Mouse (Mus musculus) neural tube, embryonic 12.5 days (tissue): ENCODE results near the gene Itga9. TPM values are rescaled to one million over a fixed set of nuclear protein-coding genes. Genes with fewer than 3 reads are reported as not detected.

Experiments
- ATAC-seq: fragments of 200-750 bp; cut with Nextera tagmentation; 2 replicates; pipeline ENCODE4 v1.8.0; 2017; ENCODE audit warnings: low read depth, mild to moderate bottlenecking, moderate TSS enrichment, moderate library complexity; ENCODE audit not compliant: low FRiP score
- H3K27ac ChIP-seq: fragments of 300-500 bp; sonication (generic); 2 replicates; pipeline ENCODE4 v1.5.1; 2016
- H3K27me3 ChIP-seq: fragments of 300-500 bp; sonication (generic); replicated peaks from 2 replicates; pipeline ENCODE4 v1.6.1; 2016; ENCODE audit warnings: mild to moderate bottlenecking
- H3K36me3 ChIP-seq: fragments of 300-500 bp; sonication (generic); 2 replicates; pipeline ENCODE4 v1.6.1; 2016; ENCODE audit warnings: mild to moderate bottlenecking
- H3K4me1 ChIP-seq: fragments of 300-500 bp; sonication (generic); 2 replicates; pipeline ENCODE4 v1.6.1; 2016
- H3K4me2 ChIP-seq: fragments of 300-500 bp; sonication (generic); replicated peaks from 2 replicates; pipeline ENCODE4 v1.6.1; 2016; ENCODE audit warnings: mild to moderate bottlenecking
- H3K4me3 ChIP-seq: fragments of 300-500 bp; sonication (generic); 2 replicates; pipeline ENCODE4 v1.5.1; 2016
- H3K9ac ChIP-seq: fragments of 300-500 bp; sonication (generic); 2 replicates; pipeline ENCODE4 v1.6.1; 2016; ENCODE audit warnings: mild to moderate bottlenecking
- H3K9me3 ChIP-seq: fragments of 300-500 bp; sonication (generic); 2 replicates; pipeline ENCODE4 v1.6.1; 2016; ENCODE audit warnings: mild to moderate bottlenecking
- WGBS: fragments of 180-500 bp; shearing (Covaris S2); methylation state at CpG from one replicate; pipeline ENCODE4 v1.1.7; 2016; 5-methylcytosine and 5-hydroxymethylcytosine counted together
- polyA plus RNA-seq: library from polyadenylated mRNA; unstranded; fragments of >200 nt; fragmentation: Nextera tagmentation; extraction: Ambion mirVana; gene quantifications from 2 replicates; pipeline ENCODE4 v1.2.1, GENCODE M21; 2016

The Itga9 gene
- polyA plus RNA-seq, 1 experiment from 2014 or later: 9.4 TPM

GRCm38 (mm10) chr9:118701791-118702190 is 95.3 kb downstream of the Itga9 start:
- Histone ChIP-seq H3K27me3 (no peaks in the 10 kb centered on the region), H3K36me3 (no peaks in the 10 kb centered on the region), H3K4me2 (no peak overlapping the region), H3K9me3 (no peaks in the 10 kb centered on the region), H3K9ac (no peak overlapping the region), H3K4me3 (no peak overlapping the region), H3K27ac (no peak overlapping the region), H3K4me1 (peaks cover 6% of the 10 kb centered on the region; the same call in 1 of the 2 replicates)
- whole genome bisulfite sequencing: 90% methylated on average over 2 of the region's 2 CpGs
- ATAC-seq: no peak

DNA sequence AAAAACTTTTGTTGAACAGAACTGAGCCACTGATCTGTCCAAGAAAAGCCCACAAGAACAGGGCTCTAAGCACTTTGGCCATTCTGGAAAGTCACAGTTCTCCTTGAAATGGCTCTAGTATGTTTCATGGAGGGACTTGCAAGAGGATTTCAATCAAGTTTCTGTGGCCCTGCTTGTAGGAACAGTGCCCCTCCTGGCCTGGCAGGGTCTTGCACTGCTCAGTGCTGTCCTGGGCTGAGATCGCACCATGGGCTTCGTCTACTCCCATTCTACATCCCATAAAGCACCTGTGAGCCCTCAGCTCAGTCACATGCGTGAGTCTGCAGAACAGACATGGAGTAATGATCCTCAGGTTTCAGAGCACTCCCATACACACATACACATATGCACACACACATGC is 96.7 kb downstream of the Itga9 start:
- no peak overlapping the region for H3K27ac ChIP-seq
- H3K4me3 ChIP-seq: no peak overlapping the region
- no peak overlapping the region for H3K9ac ChIP-seq
- no peaks in the 10 kb centered on the region for H3K36me3 ChIP-seq
- ATAC-seq: no peak
- no peak overlapping the region for H3K4me2 ChIP-seq
- H3K27me3 ChIP-seq: no peaks in the 10 kb centered on the region
- 91% methylated on average over 3 of the region's 3 CpGs for WGBS
- H3K9me3 ChIP-seq: no peaks in the 10 kb centered on the region
- H3K4me1 ChIP-seq: peaks cover 6% of the 10 kb centered on the region; the same call in 1 of the 2 replicates

DNA sequence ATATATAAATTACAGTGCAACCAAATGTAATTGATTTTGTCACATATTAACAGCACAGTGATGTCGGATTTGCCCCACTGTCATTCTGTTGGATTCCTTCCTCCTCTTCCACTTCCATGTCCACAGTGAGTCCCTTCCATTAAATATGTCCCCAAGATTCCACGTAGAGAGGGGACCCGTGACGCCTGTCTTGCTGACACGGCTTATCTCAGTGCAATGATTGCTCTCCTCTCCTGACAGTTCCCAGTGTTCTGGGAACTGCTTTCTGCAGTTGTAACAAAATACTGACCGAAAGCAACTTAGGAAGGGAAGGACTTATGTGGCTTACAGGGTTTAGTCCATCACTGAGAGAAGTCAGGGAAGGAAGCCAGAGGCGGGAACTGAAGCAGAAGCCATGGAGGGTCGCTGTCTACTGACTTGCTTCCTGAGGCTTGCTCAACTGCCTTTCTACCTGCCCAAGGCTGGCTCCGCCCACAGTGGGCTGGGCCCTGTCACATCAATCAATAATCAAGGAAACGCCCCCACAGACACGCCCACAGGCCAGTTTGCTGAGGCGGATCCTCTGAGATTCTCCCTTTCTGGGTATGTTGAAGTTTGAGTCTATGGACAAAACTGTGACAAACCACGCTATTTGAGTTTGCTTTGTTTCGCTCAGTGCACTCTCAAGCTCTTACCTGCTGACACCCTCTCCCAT is 99.0 kb downstream of the Itga9 start:
- no peak overlapping the region for H3K27ac ChIP-seq
- H3K36me3 ChIP-seq: no peaks in the 10 kb centered on the region
- no peaks in the 10 kb centered on the region for H3K27me3 ChIP-seq
- WGBS: 59% methylated on average over 14 of the region's 14 CpGs
- no peak overlapping the region for H3K4me3 ChIP-seq
- H3K4me1 ChIP-seq: peaks cover 6% of the 10 kb centered on the region; the same call in 1 of the 2 replicates
- H3K9me3 ChIP-seq: no peaks in the 10 kb centered on the region
- no peak overlapping the region for H3K4me2 ChIP-seq
- no peak overlapping the region for H3K9ac ChIP-seq
- ATAC-seq: no peak

GRCm38 (mm10) chr9:118706176-118706975 is 99.9 kb downstream of the Itga9 start:
- H3K4me2 ChIP-seq: no peak overlapping the region
- H3K4me3 ChIP-seq: no peak overlapping the region
- WGBS: 78% methylated on average over 18 of the region's 18 CpGs
- H3K27me3 ChIP-seq: no peaks in the 10 kb centered on the region
- peaks cover 4% of the 10 kb centered on the region; the same call in 1 of the 2 replicates for H3K4me1 ChIP-seq
- no peak overlapping the region for H3K9ac ChIP-seq
- H3K36me3 ChIP-seq: no peaks in the 10 kb centered on the region
- no peaks in the 10 kb centered on the region for H3K9me3 ChIP-seq
- ATAC-seq: no peak
- no peak overlapping the region for H3K27ac ChIP-seq

- no peak for ATAC-seq
- 70% methylated on average over 9 of the region's 9 CpGs for WGBS
- Histone ChIP-seq H3K4me2 (no peak overlapping the region), H3K9ac (no peak overlapping the region), H3K4me3 (no peak overlapping the region), H3K4me1 (no peaks in the 10 kb centered on the region), H3K27ac (no peak overlapping the region), H3K9me3 (no peaks in the 10 kb centered on the region), H3K27me3 (no peaks in the 10 kb centered on the region), H3K36me3 (no peaks in the 10 kb centered on the region)
Observed at GRCm38 (mm10) chr9:118710625-118711024, 104.1 kb downstream of the Itga9 start.

- H3K27ac ChIP-seq: no peak overlapping the region
- H3K4me2 ChIP-seq: no peak overlapping the region
- WGBS: 92% methylated on average over 11 of the region's 11 CpGs
- H3K27me3 ChIP-seq: no peaks in the 10 kb centered on the region
- no peak overlapping the region for H3K4me3 ChIP-seq
- no peaks in the 10 kb centered on the region for H3K36me3 ChIP-seq
- no peak for ATAC-seq
- H3K4me1 ChIP-seq: no peaks in the 10 kb centered on the region
- no peak overlapping the region for H3K9ac ChIP-seq
- no peaks in the 10 kb centered on the region for H3K9me3 ChIP-seq
Observed at GRCm38 (mm10) chr9:118711749-118712148, 105.3 kb downstream of the Itga9 start.

GRCm38 (mm10) chr9:118713515-118713914 is 107.0 kb downstream of the Itga9 start:
- no peaks in the 10 kb centered on the region for H3K4me1 ChIP-seq
- H3K9me3 ChIP-seq: no peaks in the 10 kb centered on the region
- ATAC-seq: no peak
- H3K9ac ChIP-seq: no peak overlapping the region
- H3K4me3 ChIP-seq: no peak overlapping the region
- H3K4me2 ChIP-seq: no peak overlapping the region
- H3K36me3 ChIP-seq: no peaks in the 10 kb centered on the region
- H3K27ac ChIP-seq: no peak overlapping the region
- 89% methylated on average over 8 of the region's 8 CpGs for WGBS
- no peaks in the 10 kb centered on the region for H3K27me3 ChIP-seq

- 84% methylated on average over 5 of the region's 5 CpGs for WGBS
- no peak overlapping the region for H3K27ac ChIP-seq
- H3K36me3 ChIP-seq: no peaks in the 10 kb centered on the region
- no peaks in the 10 kb centered on the region for H3K9me3 ChIP-seq
- no peaks in the 10 kb centered on the region for H3K27me3 ChIP-seq
- no peak overlapping the region for H3K4me2 ChIP-seq
- no peak overlapping the region for H3K9ac ChIP-seq
- H3K4me1 ChIP-seq: no peaks in the 10 kb centered on the region
- H3K4me3 ChIP-seq: no peak overlapping the region
- no peak for ATAC-seq
Observed at GRCm38 (mm10) chr9:118714536-118714935, 108.0 kb downstream of the Itga9 start.

- Histone ChIP-seq H3K4me3 (no peak overlapping the region), H3K27ac (no peak overlapping the region), H3K9me3 (no peaks in the 10 kb centered on the region), H3K4me1 (no peaks in the 10 kb centered on the region), H3K27me3 (no peaks in the 10 kb centered on the region), H3K4me2 (no peak overlapping the region), H3K9ac (no peak overlapping the region), H3K36me3 (no peaks in the 10 kb centered on the region)
- WGBS: 85% methylated on average over 9 of the region's 9 CpGs
- ATAC-seq: no peak
Observed at GRCm38 (mm10) chr9:118715971-118716628, 109.6 kb downstream of the Itga9 start.

GRCm38 (mm10) chr9:118717436-118717835 is 110.9 kb downstream of the Itga9 start:
- 77% methylated on average over 3 of the region's 3 CpGs for WGBS
- Histone ChIP-seq H3K36me3 (no peaks in the 10 kb centered on the region), H3K27me3 (no peaks in the 10 kb centered on the region), H3K4me3 (no peak overlapping the region), H3K4me1 (no peaks in the 10 kb centered on the region), H3K9me3 (no peaks in the 10 kb centered on the region), H3K4me2 (no peak overlapping the region), H3K9ac (no peak overlapping the region), H3K27ac (no peak overlapping the region)
- ATAC-seq: no peak

- Histone ChIP-seq H3K27ac (no peak overlapping the region), H3K4me3 (no peak overlapping the region), H3K4me1 (no peaks in the 10 kb centered on the region), H3K27me3 (no peaks in the 10 kb centered on the region), H3K9me3 (no peaks in the 10 kb centered on the region), H3K36me3 (no peaks in the 10 kb centered on the region), H3K4me2 (no peak overlapping the region), H3K9ac (no peak overlapping the region)
- no peak for ATAC-seq
- 96% methylated on average over 2 of the region's 2 CpGs for WGBS
Observed at GRCm38 (mm10) chr9:118718511-118718910, 112.0 kb downstream of the Itga9 start.

DNA sequence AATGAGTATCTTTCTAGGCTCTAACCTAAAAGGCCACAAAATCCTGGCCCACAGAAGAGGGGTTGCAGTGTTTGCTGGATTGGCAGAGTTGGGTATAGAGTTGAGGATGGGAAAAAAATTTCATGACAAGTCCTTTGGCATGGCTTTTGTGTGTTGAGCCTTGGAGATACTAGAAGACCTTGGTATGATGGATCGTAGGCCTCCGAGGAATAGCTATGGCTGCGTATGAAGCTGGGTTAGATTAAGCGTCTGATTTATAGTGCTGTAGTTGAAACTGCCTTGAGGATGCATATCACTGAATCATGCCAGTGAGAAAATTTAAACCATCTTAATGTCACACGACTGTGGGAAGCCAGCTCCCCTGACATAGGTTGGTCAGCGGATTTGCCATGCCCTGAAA is 114.6 kb downstream of the Itga9 start:
- 94% methylated on average over 6 of the region's 6 CpGs for WGBS
- Histone ChIP-seq H3K4me3 (no peak overlapping the region), H3K27ac (no peak overlapping the region), H3K9me3 (no peaks in the 10 kb centered on the region), H3K4me2 (no peak overlapping the region), H3K36me3 (no peaks in the 10 kb centered on the region), H3K9ac (no peak overlapping the region), H3K4me1 (no peaks in the 10 kb centered on the region), H3K27me3 (no peaks in the 10 kb centered on the region)
- no peak for ATAC-seq
